8 mouse cellular contexts compared by ENCODE assay signal in the genomic region with DNA sequence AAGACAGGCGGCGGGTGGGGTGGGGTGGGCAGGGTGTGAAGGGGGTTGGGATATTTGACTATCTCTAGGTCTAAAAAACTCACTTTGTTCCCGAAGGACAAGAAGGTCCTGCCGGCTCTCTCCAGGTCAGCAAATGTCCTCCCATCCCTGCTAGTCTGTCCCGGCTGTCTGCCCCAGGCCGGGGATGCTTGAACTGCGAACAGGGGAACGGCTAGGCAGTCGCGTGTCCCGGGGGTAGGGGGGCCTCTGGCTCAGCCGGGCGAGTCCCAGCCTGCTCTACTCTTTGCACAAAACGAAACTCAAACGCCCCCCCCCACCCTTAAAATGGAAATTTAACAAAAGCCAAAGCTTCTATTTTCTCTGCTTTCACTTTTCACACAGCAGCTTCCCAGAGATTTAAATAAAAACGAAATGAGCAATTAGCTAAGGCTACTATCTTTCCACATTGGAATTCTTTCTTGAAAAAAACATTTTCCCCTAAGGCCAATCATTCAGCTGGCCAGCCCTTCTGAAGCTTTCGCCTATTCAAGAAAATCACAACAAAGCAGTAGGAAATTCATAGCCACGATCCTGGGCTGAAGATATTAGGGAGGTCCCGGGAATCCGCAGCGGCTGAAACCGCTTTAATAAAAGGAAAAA. TPM values are rescaled to one million over a fixed set of nuclear protein-coding genes. Genes with fewer than 3 reads are reported as not detected.
A peak's percentile ranks its signal among the peaks of the same experiment; 100 is the strongest.
DNase-seq lines count a peak whose midpoint lies in the region; ATAC-seq and TF ChIP-seq lines count a peak whose summit lies in the region.

No protein-coding gene starts in this region.

- peaks cover 30% of the 10 kb centered on the region for H3K27me3 ChIP-seq in heart, embryonic 11.5 days (ENCODE audit: control insufficient read depth, insufficient read depth, low read length)
- H3K27me3 ChIP-seq in kidney, embryonic 15.5 days = no peaks in the 10 kb centered on the region
- H3K27me3 ChIP-seq in stomach, postnatal 0 days (ENCODE audit: control insufficient read depth, insufficient read depth, low read length) = no peaks in the 10 kb centered on the region

- no peak for TF ChIP-seq EP300 in stomach, postnatal 0 days (optimal IDR thresholded peaks at IDR 0.05)

- 2% methylated on average over 22 of the region's 22 CpGs for WGBS in heart, embryonic 11.5 days (ENCODE audit: insufficient replicate concordance)
- WGBS in kidney, embryonic 15.5 days = 4% methylated on average over 22 of the region's 22 CpGs
- WGBS in stomach, postnatal 0 days = 10% methylated on average over 22 of the region's 22 CpGs

- no peak for ATAC-seq in heart, embryonic 11.5 days (replicated peaks; ENCODE audit: insufficient number of reproducible peaks, low FRiP score, low TSS enrichment)
- no peak for ATAC-seq in kidney, embryonic 15.5 days (replicated peaks; ENCODE audit: low FRiP score)
- no peak for ATAC-seq in stomach, postnatal 0 days (ENCODE audit: low FRiP score, low TSS enrichment)
- no peak for ATAC-seq in erythroid progenitor cell, adult 5-6 weeks (replicated peaks; ENCODE audit: low FRiP score, poor library complexity, severe bottlenecking)

- H3K36me3 ChIP-seq in heart, embryonic 11.5 days (ENCODE audit: control insufficient read depth, insufficient read depth, low read length) = no peaks in the 10 kb centered on the region; the same call in 1 of the 2 replicates
- peaks cover 13% of the 10 kb centered on the region for H3K36me3 ChIP-seq in kidney, embryonic 15.5 days
- H3K36me3 ChIP-seq in stomach, postnatal 0 days (ENCODE audit: control insufficient read depth, insufficient read depth, low read length) = peaks cover 11% of the 10 kb centered on the region; the same call in 1 of the 2 replicates

- peaks cover 19% of the 10 kb centered on the region for H3K4me1 ChIP-seq in heart, embryonic 11.5 days (ENCODE audit: control insufficient read depth, insufficient read depth, low read length)
- peaks cover 20% of the 10 kb centered on the region for H3K4me1 ChIP-seq in kidney, embryonic 15.5 days
- peaks cover 5% of the 10 kb centered on the region; the same call in 1 of the 2 replicates for H3K4me1 ChIP-seq in stomach, postnatal 0 days (replicated peaks; ENCODE audit: control insufficient read depth, insufficient read depth)

- DNase-seq in Muller cell, postnatal 12 days (ENCODE audit: inconsistent ontology term) = peak; percentile 75
- DNase-seq in adrenal gland, postnatal 14 days = peak; percentile 75
- peak; percentile 67 for DNase-seq in lung, postnatal 10 days
- no peak for DNase-seq in stomach, postnatal 0 days (ENCODE audit: low spot score)
- DNase-seq in left cerebral cortex, adult 18-20 months (ENCODE audit: low spot score in 2 of 2) = no peak

- H3K27ac ChIP-seq in heart, embryonic 11.5 days (ENCODE audit: low read depth, low read length) = no peak overlapping the region; the same call in 1 of the 2 replicates
- H3K27ac ChIP-seq in kidney, embryonic 15.5 days = peak overlapping the region; percentile 94
- peak overlapping the region; percentile 91 for H3K27ac ChIP-seq in stomach, postnatal 0 days (replicated peaks)

- no peak for TF ChIP-seq CTCF in stomach, postnatal 0 days (IDR thresholded peaks at IDR 0.05; ENCODE audit: low read depth)

- H3K9ac ChIP-seq in heart, embryonic 11.5 days (ENCODE audit: low read depth, low read length) = peak overlapping the region; percentile 70
- peak overlapping the region; percentile 75 for H3K9ac ChIP-seq in kidney, embryonic 15.5 days
- H3K9ac ChIP-seq in stomach, postnatal 0 days (ENCODE audit: low read length) = peak overlapping the region; percentile 82

- peak overlapping the region; percentile 86 for H3K4me2 ChIP-seq in heart, embryonic 11.5 days
- peak overlapping the region; percentile 67 for H3K4me2 ChIP-seq in kidney, embryonic 15.5 days
- peak overlapping the region; percentile 90 for H3K4me2 ChIP-seq in stomach, postnatal 0 days (replicated peaks; ENCODE audit: low read depth)

- H3K9me3 ChIP-seq in heart, embryonic 11.5 days (replicated peaks; ENCODE audit: control insufficient read depth, low read length) = no peaks in the 10 kb centered on the region
- H3K9me3 ChIP-seq in kidney, embryonic 15.5 days (replicated peaks) = no peaks in the 10 kb centered on the region
- H3K9me3 ChIP-seq in stomach, postnatal 0 days (ENCODE audit: control insufficient read depth, low read length) = no peaks in the 10 kb centered on the region

- H3K4me3 ChIP-seq in heart, embryonic 11.5 days (ENCODE audit: low read depth, low read length) = peak overlapping the region; percentile 43
- peak overlapping the region; percentile 50 for H3K4me3 ChIP-seq in kidney, embryonic 15.5 days (replicated peaks)
- peak overlapping the region; percentile 45 for H3K4me3 ChIP-seq in stomach, postnatal 0 days (ENCODE audit: low read depth, low read length)

RNA-seq across cellular contexts. Expression of a gene that starts 6.0 kb away (rescaled TPM):
- total RNA-seq in adrenal gland, postnatal 14 days (2021) = 22.3 and 24.3 TPM in 2 replicates
- 2.3 and 3.3 TPM in 2 replicates for polyA plus RNA-seq in heart, embryonic 11.5 days (2014; fragmentation: Nextera tagmentation; extraction: Ambion mirVana)
- polyA plus RNA-seq in kidney, embryonic 15.5 days (2015; fragmentation: Nextera tagmentation; extraction: Ambion mirVana) = 37.0 and 39.5 TPM in 2 replicates
- polyA plus RNA-seq in stomach, postnatal 0 days (2015; fragmentation: Nextera tagmentation; extraction: Ambion mirVana) = 10.0 and 11.3 TPM in 2 replicates
- total RNA-seq in erythroid progenitor cell, adult 5-6 weeks (2015; ENCODE audit: low replicate concordance) = not detected in 2 replicates
- total RNA-seq in erythroid progenitor cell, adult 5-6 weeks (2017; ENCODE audit: low replicate concordance) = not detected in 2 replicates
- 1 to 10 TPM; 3.9 to 4.5 TPM for total RNA-seq in left cerebral cortex, adult 18-20 months (2021)

RNA-seq across cellular contexts. Expression of a gene that starts 36.1 kb away (rescaled TPM):
- 3.8 and 4.2 TPM in 2 replicates for total RNA-seq in adrenal gland, postnatal 14 days (2021)
- polyA plus RNA-seq in heart, embryonic 11.5 days (2014; fragmentation: Nextera tagmentation; extraction: Ambion mirVana) = 0.23 and 0.70 TPM in 2 replicates
- 0.90 and 1.1 TPM in 2 replicates for polyA plus RNA-seq in kidney, embryonic 15.5 days (2015; fragmentation: Nextera tagmentation; extraction: Ambion mirVana)
- 0.39 and 0.46 TPM in 2 replicates for polyA plus RNA-seq in stomach, postnatal 0 days (2015; fragmentation: Nextera tagmentation; extraction: Ambion mirVana)
- total RNA-seq in erythroid progenitor cell, adult 5-6 weeks (2015; ENCODE audit: low replicate concordance) = 12.2 TPM in 1 of 2 replicates, not detected in the other
- total RNA-seq in erythroid progenitor cell, adult 5-6 weeks (2017; ENCODE audit: low replicate concordance) = not detected in 2 replicates
- 1 to 10 TPM; 1.4 to 1.7 TPM for total RNA-seq in left cerebral cortex, adult 18-20 months (2021)

Comparison
In these comparisons a context has a peak if more than half of its experiments do, and no peak if none do; other contexts are left out.
1. DNase-seq: peak in Muller cell, postnatal 12 days (single experiment), adrenal gland, postnatal 14 days (single experiment) and lung, postnatal 10 days (single experiment); none in stomach, postnatal 0 days (single experiment) and left cerebral cortex, adult 18-20 months (0 of 2).
2. RNA of a gene that starts 6.0 kb away (total RNA-seq): 22.3 to 24.3 TPM in adrenal gland, postnatal 14 days and 3.9 to 4.5 TPM in left cerebral cortex, adult 18-20 months; not detected in erythroid progenitor cell, adult 5-6 weeks; every median in the first group is over 4 times any median in the second.
3. Peak in every context shown above with its lines, with median percentiles within 50 percentile points of each other: H3K4me2 ChIP-seq, H3K4me3 ChIP-seq and H3K9ac ChIP-seq.